In genomic region chr9:88221850-88222353, GRCm38 (mm10) we compare ENCODE assay signal across 8 mouse cellular contexts.
DNase-seq lines count a peak whose midpoint lies in the region; ATAC-seq and TF ChIP-seq lines count a peak whose summit lies in the region.
"Had no signal": no experiment of that assay in that cellular context is flagged by ENCODE, and none has a peak within 500 bp of the region (broad histone marks: within the 10 kb centered on the region; RNA-seq: fewer than 3 reads in every experiment).

No protein-coding gene starts in this region.

- WGBS in heart, postnatal 0 days, result 21% methylated on average over 7 of the region's 7 CpGs
- WGBS in midbrain, embryonic 12.5 days, result 22% methylated on average over 7 of the region's 7 CpGs

- H3K4me2 ChIP-seq in heart, postnatal 0 days (ENCODE audit: low read depth, low read length), result no peak overlapping the region
- H3K4me2 ChIP-seq in midbrain, embryonic 12.5 days (replicated peaks), result no peak overlapping the region
- H3K4me2 ChIP-seq: heart, embryonic 15.5 days had no signal

- H3K36me3 ChIP-seq in E14TG2a.4 (ENCODE audit: insufficient read depth, low read length), result no peaks in the 10 kb centered on the region
- H3K36me3 ChIP-seq in heart, postnatal 0 days (replicated peaks; ENCODE audit: control insufficient read depth, insufficient read depth, low read length), result no peaks in the 10 kb centered on the region
- H3K36me3 ChIP-seq in midbrain, embryonic 12.5 days, result no peaks in the 10 kb centered on the region
- H3K36me3 ChIP-seq: heart, embryonic 15.5 days had no signal

- TF ChIP-seq CTCF in E14TG2a.4 (conservative IDR thresholded peaks at IDR 0.05; ENCODE audit: low read length), result peak; percentile 93
- TF ChIP-seq CTCF in heart, postnatal 0 days (IDR thresholded peaks at IDR 0.05; ENCODE audit: low read depth), result peak; percentile 78

- H3K27me3 ChIP-seq in E14TG2a.4 (ENCODE audit: insufficient read depth, low read length), result peaks cover 8% of the 10 kb centered on the region; the same call in 1 of the 2 replicates
- 0 out of 2 replicates have a peak, but pooled peaks cover 5% of the 10 kb centered on the region for H3K27me3 ChIP-seq in heart, postnatal 0 days (ENCODE audit: control insufficient read depth, insufficient read depth, low read length)
- H3K27me3 ChIP-seq in midbrain, embryonic 12.5 days, result no peaks in the 10 kb centered on the region

- DNase-seq in Muller cell, postnatal 12 days (ENCODE audit: inconsistent ontology term), result peak; percentile 44
- DNase-seq in embryo, embryonic 10.5 days (ENCODE audit: low spot score), result peak; percentile 89
- peak; percentile 55 for DNase-seq in heart, postnatal 0 days (ENCODE audit: low spot score)
- DNase-seq in layer of hippocampus, postnatal 25 days (ENCODE audit: extremely low spot score in 1 of 2, low spot score in 1 of 2), result peak; percentile 56 to 82
- DNase-seq in telencephalon, adult 2 months (ENCODE audit: low read depth, low spot score), result peak; percentile 21

- no peak for ATAC-seq in heart, postnatal 0 days (ENCODE audit: insufficient read depth, low read depth)
- ATAC-seq in midbrain, embryonic 12.5 days (ENCODE audit: low FRiP score, low read depth), result peak; percentile 38

- no peaks in the 10 kb centered on the region for H3K4me1 ChIP-seq in E14TG2a.4 (replicated peaks; ENCODE audit: low read depth, low read length)
- H3K4me1 ChIP-seq in heart, postnatal 0 days (ENCODE audit: control insufficient read depth, insufficient read depth), result no peaks in the 10 kb centered on the region
- H3K4me1 ChIP-seq in midbrain, embryonic 12.5 days, result no peaks in the 10 kb centered on the region
- H3K4me1 ChIP-seq: heart, embryonic 15.5 days had no signal

- H3K9ac ChIP-seq in heart, postnatal 0 days (replicated peaks; ENCODE audit: low read depth, low read length), result no peak overlapping the region
- H3K9ac ChIP-seq in midbrain, embryonic 12.5 days (replicated peaks), result no peak overlapping the region
- H3K9ac ChIP-seq: heart, embryonic 15.5 days had no signal

- H3K27ac ChIP-seq in heart, postnatal 0 days (ENCODE audit: low read depth), result no peak overlapping the region
- H3K27ac ChIP-seq in midbrain, embryonic 12.5 days (replicated peaks), result no peak overlapping the region
- H3K27ac ChIP-seq: heart, embryonic 15.5 days had no signal

- TF ChIP-seq EP300 in heart, postnatal 0 days (IDR thresholded peaks at IDR 0.05; ENCODE audit: low read depth), result no peak

- H3K9me3 ChIP-seq in E14TG2a.4 (ENCODE audit: low read length), result no peaks in the 10 kb centered on the region
- H3K9me3 ChIP-seq in heart, postnatal 0 days (replicated peaks; ENCODE audit: control insufficient read depth, low read length), result no peaks in the 10 kb centered on the region
- H3K9me3 ChIP-seq in midbrain, embryonic 12.5 days, result no peaks in the 10 kb centered on the region
- H3K9me3 ChIP-seq: heart, embryonic 15.5 days had no signal

- no peak overlapping the region for H3K4me3 ChIP-seq in E14TG2a.4 (replicated peaks; ENCODE audit: low read length)
- H3K4me3 ChIP-seq in heart, postnatal 0 days (ENCODE audit: low read depth, low read length), result no peak overlapping the region
- no peak overlapping the region for H3K4me3 ChIP-seq in midbrain, embryonic 12.5 days
- H3K4me3 ChIP-seq: heart, embryonic 15.5 days had no signal

Comparison
In these comparisons a context has a peak if more than half of its experiments do, and no peak if none do; other contexts are left out.
1. DNase-seq: peak in every context shown above with its lines; median percentile 89 in embryo, embryonic 10.5 days; 69 in layer of hippocampus, postnatal 25 days; 55 in heart, postnatal 0 days; 44 in Muller cell, postnatal 12 days; 21 in telencephalon, adult 2 months.